Mouse (Mus musculus): ENCODE results near the gene C2cd4b.

DNA sequence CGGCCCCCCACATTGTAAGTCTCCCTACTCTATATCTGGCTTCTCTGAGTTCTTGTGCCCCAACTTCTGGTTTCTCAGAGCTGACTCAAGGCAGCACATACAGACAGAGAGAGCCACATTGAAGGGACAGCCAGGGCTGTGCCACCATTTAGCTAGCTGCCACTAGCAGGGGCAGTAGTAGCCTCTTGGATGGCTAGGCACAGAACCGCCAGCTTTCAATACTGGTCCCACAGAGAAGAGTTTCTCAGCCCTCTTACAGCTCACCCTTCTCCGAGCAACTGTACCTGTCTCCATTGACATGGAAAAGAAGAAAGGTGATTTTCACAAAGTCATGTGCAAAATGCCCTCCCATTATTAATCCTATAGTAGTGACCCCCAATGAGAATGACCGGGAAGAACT is 35.4 kb downstream of the C2cd4b start:
- TF ChIP-seq TAL1 (IDR thresholded peaks at IDR 0.05; ENCODE audit: low read length) (no peak), GATA1 (IDR thresholded peaks at IDR 0.05; ENCODE audit: low read length) (no peak)

Data from erythroblast, embryonic 14.5 days (primary cell).